Mouse (Mus musculus) midbrain, embryonic 11.5 days (tissue): ENCODE results near the gene Cyb5r1. TPM values are rescaled to one million over a fixed set of nuclear protein-coding genes. Genes with fewer than 3 reads are reported as not detected.

Experiments
- ATAC-seq: fragments of 200-750 bp; cut with Nextera tagmentation; 2 replicates; pipeline ENCODE4 v1.8.0; 2017; ENCODE audit warnings: moderate TSS enrichment, moderate library complexity; ENCODE audit not compliant: low FRiP score
- DNase-seq: peaks from one replicate; pipeline ENCODE4 v3.0.0; 2015; ENCODE audit warnings: low spot score; ENCODE audit errors: missing footprints
- H3K27ac ChIP-seq: fragments of 300-500 bp; sonication (generic); 2 replicates; pipeline ENCODE4 v1.5.1; 2014; ENCODE audit warnings: low read depth, low read length
- H3K27me3 ChIP-seq: fragments of 300-500 bp; sonication (generic); 2 replicates; pipeline ENCODE4 v1.6.1; 2014; ENCODE audit warnings: mild to moderate bottlenecking, low read length, moderate library complexity, mixed read lengths; ENCODE audit not compliant: control insufficient read depth, insufficient read depth
- H3K36me3 ChIP-seq: fragments of 300-500 bp; sonication (generic); 2 replicates; pipeline ENCODE4 v1.6.1; 2014; ENCODE audit warnings: mild to moderate bottlenecking, low read length, moderate library complexity, mixed read lengths; ENCODE audit not compliant: control insufficient read depth, insufficient read depth
- H3K4me1 ChIP-seq: fragments of 300-500 bp; sonication (generic); 2 replicates; pipeline ENCODE4 v1.6.1; 2014; ENCODE audit warnings: low read length; ENCODE audit not compliant: control insufficient read depth, insufficient read depth
- H3K4me2 ChIP-seq: fragments of 300-500 bp; sonication (generic); 2 replicates; pipeline ENCODE4 v1.6.1; 2014; ENCODE audit warnings: mild to moderate bottlenecking, moderate library complexity
- H3K4me3 ChIP-seq: fragments of 300-500 bp; sonication (generic); 2 replicates; pipeline ENCODE4 v1.5.1; 2014; ENCODE audit warnings: low read depth, low read length
- H3K9ac ChIP-seq: fragments of 300-500 bp; sonication (generic); 2 replicates; pipeline ENCODE4 v1.6.1; 2014; ENCODE audit warnings: low read length
- H3K9me3 ChIP-seq: fragments of 300-500 bp; sonication (generic); 2 replicates; pipeline ENCODE4 v1.6.1; 2016; ENCODE audit warnings: low read length; ENCODE audit not compliant: control insufficient read depth
- WGBS: fragments of 180-500 bp; shearing (Covaris S2); extraction: QIAGEN DNeasy Blood & Tissue Kit; methylation state at CpG from one replicate; pipeline ENCODE4 v1.1.7; 2014; 5-methylcytosine and 5-hydroxymethylcytosine counted together
- polyA plus RNA-seq: library from polyadenylated mRNA; unstranded; fragments of >200 nt; fragmentation: Nextera tagmentation; extraction: Ambion mirVana; gene quantifications from 2 replicates; pipeline ENCODE4 v1.2.1, GENCODE M21; 2014

Cyb5r1 gene
- polyA plus RNA-seq, 1 experiment from 2014 or later: 17.5 TPM

- H3K27ac ChIP-seq: no peak overlapping the region
- no peak for DNase-seq
- no peaks in the 10 kb centered on the region for H3K27me3 ChIP-seq
- no peak overlapping the region for H3K9ac ChIP-seq
- ATAC-seq: no peak
- no peaks in the 10 kb centered on the region for H3K4me1 ChIP-seq
- H3K4me2 ChIP-seq: no peak overlapping the region
- no peak overlapping the region for H3K4me3 ChIP-seq
- no peaks in the 10 kb centered on the region; the same call in 1 of the 2 replicates for H3K9me3 ChIP-seq
- no peaks in the 10 kb centered on the region for H3K36me3 ChIP-seq
- 88% methylated on average over 2 of the region's 2 CpGs for WGBS
Observed at GRCm38 (mm10) chr1:134374124-134374523, 31.2 kb upstream of the Cyb5r1 start.

- peaks cover 2% of the 10 kb centered on the region; the same call in 1 of the 2 replicates for H3K4me1 ChIP-seq
- WGBS: 88% methylated on average over 2 of the region's 2 CpGs
- no peak for DNase-seq
- no peak overlapping the region for H3K4me2 ChIP-seq
- no peak overlapping the region for H3K27ac ChIP-seq
- no peak for ATAC-seq
- H3K36me3 ChIP-seq: no peaks in the 10 kb centered on the region
- H3K27me3 ChIP-seq: no peaks in the 10 kb centered on the region
- H3K9ac ChIP-seq: no peak overlapping the region
- no peaks in the 10 kb centered on the region for H3K9me3 ChIP-seq
- no peak overlapping the region for H3K4me3 ChIP-seq
Observed at GRCm38 (mm10) chr1:134381051-134381450, 24.3 kb upstream of the Cyb5r1 start.

- no peak overlapping the region for H3K27ac ChIP-seq
- ATAC-seq: no peak
Observed at GRCm38 (mm10) chr1:134381795-134382625, 23.3 kb upstream of the Cyb5r1 start.

GRCm38 (mm10) chr1:134384581-134384980 is 20.8 kb upstream of the Cyb5r1 start:
- DNase-seq (no peak), ATAC-seq (no peak)
- H3K36me3 ChIP-seq: no peaks in the 10 kb centered on the region
- H3K4me3 ChIP-seq: no peak overlapping the region
- H3K4me1 ChIP-seq: peaks cover 2% of the 10 kb centered on the region; the same call in 1 of the 2 replicates
- H3K27ac ChIP-seq: no peak overlapping the region
- H3K4me2 ChIP-seq: no peak overlapping the region
- H3K9me3 ChIP-seq: no peaks in the 10 kb centered on the region
- no peaks in the 10 kb centered on the region for H3K27me3 ChIP-seq
- WGBS: 82% methylated on average over 4 of the region's 4 CpGs
- H3K9ac ChIP-seq: no peak overlapping the region

More at GRCm38 (mm10) chr1:134381795-134382625, 23.3 kb upstream of the Cyb5r1 start:
- H3K36me3 ChIP-seq: no peaks in the 10 kb centered on the region
- H3K27me3 ChIP-seq: no peaks in the 10 kb centered on the region
- peak overlapping the region; percentile 30 for H3K4me2 ChIP-seq
- H3K4me3 ChIP-seq: peak overlapping the region; percentile 10
- 16% methylated on average over 19 of the region's 19 CpGs for WGBS
- H3K9me3 ChIP-seq: no peaks in the 10 kb centered on the region
- peak; percentile 89 for DNase-seq
- H3K4me1 ChIP-seq: peaks cover 2% of the 10 kb centered on the region; the same call in 1 of the 2 replicates
- H3K9ac ChIP-seq: no peak overlapping the region

- Histone ChIP-seq H3K27ac (no peak overlapping the region), H3K36me3 (no peaks in the 10 kb centered on the region), H3K27me3 (no peaks in the 10 kb centered on the region), H3K9me3 (no peaks in the 10 kb centered on the region), H3K4me2 (no peak overlapping the region), H3K9ac (no peak overlapping the region), H3K4me3 (no peak overlapping the region), H3K4me1 (peaks cover 2% of the 10 kb centered on the region; the same call in 1 of the 2 replicates)
- DNase-seq (no peak), ATAC-seq (no peak)
Observed at GRCm38 (mm10) chr1:134385176-134385575, 20.2 kb upstream of the Cyb5r1 start.

GRCm38 (mm10) chr1:134385666-134386065 is 19.7 kb upstream of the Cyb5r1 start, which contains the start of gene 4933406M09Rik:
Gene 4933406M09Rik (plus strand): TSS chr1:134385940.
- no peak within 1 kb of the TSS for H3K4me3 ChIP-seq
- H3K9me3 ChIP-seq: no peaks in the 10 kb centered on the region
- no peak within 1 kb of the TSS for H3K4me2 ChIP-seq
- H3K27me3 ChIP-seq: no peaks in the 10 kb centered on the region
- WGBS: 100% methylated on average over 1 of the region's 1 CpGs
- ATAC-seq (no peak), DNase-seq (no peak)
- H3K9ac ChIP-seq: no peak within 1 kb of the TSS
- peaks cover 2% of the 10 kb centered on the region; the same call in 1 of the 2 replicates for H3K4me1 ChIP-seq
- no peaks in the 10 kb centered on the region for H3K36me3 ChIP-seq
- no peak within 1 kb of the TSS for H3K27ac ChIP-seq

- ATAC-seq (no peak), DNase-seq (no peak)
- Histone ChIP-seq H3K4me2 (no peak overlapping the region), H3K4me3 (no peak overlapping the region), H3K27ac (no peak overlapping the region), H3K4me1 (no peaks in the 10 kb centered on the region), H3K9me3 (no peaks in the 10 kb centered on the region), H3K36me3 (no peaks in the 10 kb centered on the region), H3K27me3 (no peaks in the 10 kb centered on the region), H3K9ac (no peak overlapping the region)
- WGBS: 60% methylated on average over 5 of the region's 5 CpGs
Observed at GRCm38 (mm10) chr1:134393827-134394226, 11.5 kb upstream of the Cyb5r1 start.

GRCm38 (mm10) chr1:134398210-134398609 is 7.1 kb upstream of the Cyb5r1 start:
- WGBS: 89% methylated on average over 12 of the region's 12 CpGs
- no peak for DNase-seq

GRCm38 (mm10) chr1:134399735-134400134 is 5.6 kb upstream of the Cyb5r1 start:
- Histone ChIP-seq H3K4me3 (no peak overlapping the region), H3K9me3 (peaks cover 3% of the 10 kb centered on the region; the same call in 1 of the 2 replicates), H3K4me2 (no peak overlapping the region), H3K9ac (no peak overlapping the region), H3K4me1 (no peaks in the 10 kb centered on the region), H3K36me3 (no peaks in the 10 kb centered on the region), H3K27ac (no peak overlapping the region), H3K27me3 (no peaks in the 10 kb centered on the region)
- no peak for ATAC-seq
- 47% methylated on average over 5 of the region's 5 CpGs for WGBS
- no peak for DNase-seq

More at GRCm38 (mm10) chr1:134398210-134398609, 7.1 kb upstream of the Cyb5r1 start:
- no peak overlapping the region for H3K27ac ChIP-seq
- ATAC-seq: no peak
- H3K4me3 ChIP-seq: no peak overlapping the region
- no peaks in the 10 kb centered on the region for H3K36me3 ChIP-seq
- H3K4me2 ChIP-seq: no peak overlapping the region
- no peak overlapping the region for H3K9ac ChIP-seq
- H3K4me1 ChIP-seq: no peaks in the 10 kb centered on the region
- H3K27me3 ChIP-seq: no peaks in the 10 kb centered on the region
- H3K9me3 ChIP-seq: peaks cover 3% of the 10 kb centered on the region; the same call in 1 of the 2 replicates
